Mouse (Mus musculus): Measurements from ENCODE around the gene P4hb. TPM values are rescaled to one million over a fixed set of nuclear protein-coding genes. Genes with fewer than 3 reads are reported as not detected.

P4hb gene
- polyA plus RNA-seq, 1 experiment, result 342 TPM

- no peak for TF ChIP-seq CTCF (conservative IDR thresholded peaks at IDR 0.05; ENCODE audit: insufficient read depth, insufficient read length, low read depth, low read length)
- no peak for TF ChIP-seq POLR2A (IDR thresholded peaks at IDR 0.05; ENCODE audit: low read depth, low read length)
- Histone ChIP-seq H3K4me1 (ENCODE audit: control insufficient read depth, insufficient read depth, low read length) (peaks cover 38% of the 10 kb centered on the region), H3K4me3 (ENCODE audit: insufficient read depth, low read depth, low read length) (peak overlapping the region; percentile 95), H3K27ac (ENCODE audit: insufficient read depth, low read depth, low read length) (peak overlapping the region; percentile 98), H3K27me3 (replicated peaks; ENCODE audit: control insufficient read depth, insufficient read depth, low read length) (no peaks in the 10 kb centered on the region), H3K36me3 (ENCODE audit: control insufficient read depth, insufficient read depth, low read length) (peaks cover 3% of the 10 kb centered on the region)
- WGBS, result under 1% methylated on average over 44 of the region's 44 CpGs
- peak; percentile 51 for DNase-seq
Measured at GRCm38 (mm10) chr11:120580871-120581331, 7.8 kb upstream of the P4hb start.

GRCm38 (mm10) chr11:120580190-120580589 lies 7.1 kb upstream of the P4hb start:
- peak; percentile 49 for DNase-seq
- Histone ChIP-seq H3K27ac (ENCODE audit: insufficient read depth, low read depth, low read length) (peak overlapping the region; percentile 98), H3K4me1 (ENCODE audit: control insufficient read depth, insufficient read depth, low read length) (peaks cover 38% of the 10 kb centered on the region), H3K4me3 (ENCODE audit: insufficient read depth, low read depth, low read length) (peak overlapping the region; percentile 95), H3K27me3 (replicated peaks; ENCODE audit: control insufficient read depth, insufficient read depth, low read length) (no peaks in the 10 kb centered on the region), H3K36me3 (ENCODE audit: control insufficient read depth, insufficient read depth, low read length) (peaks cover 3% of the 10 kb centered on the region)
- 31% methylated on average over 7 of the region's 7 CpGs for WGBS
- TF ChIP-seq POLR2A (IDR thresholded peaks at IDR 0.05; ENCODE audit: low read depth, low read length) (no peak), CTCF (conservative IDR thresholded peaks at IDR 0.05; ENCODE audit: insufficient read depth, insufficient read length, low read depth, low read length) (no peak)

GRCm38 (mm10) chr11:120579316-120580107 lies 6.5 kb upstream of the P4hb start:
- TF ChIP-seq CTCF (conservative IDR thresholded peaks at IDR 0.05; ENCODE audit: insufficient read depth, insufficient read length, low read depth, low read length), result peak; percentile 72
- TF ChIP-seq POLR2A (IDR thresholded peaks at IDR 0.05; ENCODE audit: low read depth, low read length), result no peak
- peak overlapping the region; percentile 98 for H3K27ac ChIP-seq (ENCODE audit: insufficient read depth, low read depth, low read length)

GRCm38 (mm10) chr11:120578694-120579243 lies 5.7 kb upstream of the P4hb start:
- Histone ChIP-seq H3K4me1 (ENCODE audit: control insufficient read depth, insufficient read depth, low read length) (peaks cover 38% of the 10 kb centered on the region), H3K4me3 (ENCODE audit: insufficient read depth, low read depth, low read length) (no peak overlapping the region), H3K36me3 (ENCODE audit: control insufficient read depth, insufficient read depth, low read length) (peaks cover 3% of the 10 kb centered on the region), H3K27ac (ENCODE audit: insufficient read depth, low read depth, low read length) (peak overlapping the region; percentile 61), H3K27me3 (replicated peaks; ENCODE audit: control insufficient read depth, insufficient read depth, low read length) (no peaks in the 10 kb centered on the region)
- no peak for TF ChIP-seq POLR2A (IDR thresholded peaks at IDR 0.05; ENCODE audit: low read depth, low read length)
- no peak for TF ChIP-seq CTCF (conservative IDR thresholded peaks at IDR 0.05; ENCODE audit: insufficient read depth, insufficient read length, low read depth, low read length)
- DNase-seq, result peak; percentile 27
- WGBS, result 65% methylated on average over 11 of the region's 11 CpGs

More at GRCm38 (mm10) chr11:120579316-120580107, 6.5 kb upstream of the P4hb start:
- WGBS, result 39% methylated on average over 15 of the region's 15 CpGs
- Histone ChIP-seq H3K4me3 (ENCODE audit: insufficient read depth, low read depth, low read length) (peak overlapping the region; percentile 95), H3K4me1 (ENCODE audit: control insufficient read depth, insufficient read depth, low read length) (peaks cover 38% of the 10 kb centered on the region), H3K27me3 (replicated peaks; ENCODE audit: control insufficient read depth, insufficient read depth, low read length) (no peaks in the 10 kb centered on the region), H3K36me3 (ENCODE audit: control insufficient read depth, insufficient read depth, low read length) (peaks cover 3% of the 10 kb centered on the region)
- peak; percentile 75 for DNase-seq

- DNase-seq, result peak; percentile 75
- H3K4me3 ChIP-seq (ENCODE audit: insufficient read depth, low read depth, low read length), result no peak overlapping the region
Measured at GRCm38 (mm10) chr11:120578024-120578693, 5.1 kb upstream of the P4hb start.

GRCm38 (mm10) chr11:120577211-120578023 lies 4.4 kb upstream of the P4hb start:
- peaks cover 3% of the 10 kb centered on the region for H3K36me3 ChIP-seq (ENCODE audit: control insufficient read depth, insufficient read depth, low read length)
- peak overlapping the region; percentile 92 for H3K27ac ChIP-seq (ENCODE audit: insufficient read depth, low read depth, low read length)
- peak; percentile 82 for DNase-seq
- no peaks in the 10 kb centered on the region for H3K27me3 ChIP-seq (replicated peaks; ENCODE audit: control insufficient read depth, insufficient read depth, low read length)
- TF ChIP-seq CTCF (conservative IDR thresholded peaks at IDR 0.05; ENCODE audit: insufficient read depth, insufficient read length, low read depth, low read length) (peak; percentile 49; the same call in 1 of the 2 replicates), POLR2A (IDR thresholded peaks at IDR 0.05; ENCODE audit: low read depth, low read length) (no peak)
- peak overlapping the region; percentile 22 for H3K4me3 ChIP-seq (ENCODE audit: insufficient read depth, low read depth, low read length)
- H3K4me1 ChIP-seq (ENCODE audit: control insufficient read depth, insufficient read depth, low read length), result peaks cover 38% of the 10 kb centered on the region
- 49% methylated on average over 7 of the region's 7 CpGs for WGBS

More at GRCm38 (mm10) chr11:120578024-120578693, 5.1 kb upstream of the P4hb start:
- peaks cover 3% of the 10 kb centered on the region for H3K36me3 ChIP-seq (ENCODE audit: control insufficient read depth, insufficient read depth, low read length)
- TF ChIP-seq POLR2A (IDR thresholded peaks at IDR 0.05; ENCODE audit: low read depth, low read length) (no peak), CTCF (conservative IDR thresholded peaks at IDR 0.05; ENCODE audit: insufficient read depth, insufficient read length, low read depth, low read length) (no peak)
- 45% methylated on average over 10 of the region's 10 CpGs for WGBS
- peaks cover 38% of the 10 kb centered on the region for H3K4me1 ChIP-seq (ENCODE audit: control insufficient read depth, insufficient read depth, low read length)
- H3K27ac ChIP-seq (ENCODE audit: insufficient read depth, low read depth, low read length), result peak overlapping the region; percentile 61
- H3K27me3 ChIP-seq (replicated peaks; ENCODE audit: control insufficient read depth, insufficient read depth, low read length), result no peaks in the 10 kb centered on the region

Measured in kidney, adult 2 months (tissue).